Mouse (Mus musculus) midbrain, embryonic 12.5 days (tissue): ENCODE data around the gene Clic6. TPM values are rescaled to one million over a fixed set of nuclear protein-coding genes. Genes with fewer than 3 reads are reported as not detected.
A peak's percentile ranks its signal among the peaks of the same experiment; 100 is the strongest.

Experiments used
- ATAC-seq: fragments of 200-750 bp; cut with Nextera tagmentation; 2 replicates; pipeline ENCODE4 v1.8.0; 2017; ENCODE audit warnings: low read depth, moderate TSS enrichment, moderate library complexity; ENCODE audit not compliant: low FRiP score
- H3K27ac ChIP-seq: fragments of 300-500 bp; sonication (generic); replicated peaks from 2 replicates; pipeline ENCODE4 v1.5.1; 2016; ENCODE audit warnings: mild to moderate bottlenecking
- H3K27me3 ChIP-seq: fragments of 300-500 bp; sonication (generic); 2 replicates; pipeline ENCODE4 v1.6.1; 2016; ENCODE audit warnings: mild to moderate bottlenecking
- H3K36me3 ChIP-seq: fragments of 300-500 bp; sonication (generic); 2 replicates; pipeline ENCODE4 v1.6.1; 2016
- H3K4me1 ChIP-seq: fragments of 300-500 bp; sonication (generic); 2 replicates; pipeline ENCODE4 v1.6.1; 2016
- H3K4me2 ChIP-seq: fragments of 300-500 bp; sonication (generic); replicated peaks from 2 replicates; pipeline ENCODE4 v1.6.1; 2016; ENCODE audit warnings: mild to moderate bottlenecking, moderate library complexity
- H3K4me3 ChIP-seq: fragments of 300-500 bp; sonication (generic); 2 replicates; pipeline ENCODE4 v1.5.1; 2016; ENCODE audit warnings: mild to moderate bottlenecking
- H3K9ac ChIP-seq: fragments of 300-500 bp; sonication (generic); replicated peaks from 2 replicates; pipeline ENCODE4 v1.6.1; 2016; ENCODE audit warnings: mild to moderate bottlenecking, moderate library complexity
- H3K9me3 ChIP-seq: fragments of 300-500 bp; sonication (generic); 2 replicates; pipeline ENCODE4 v1.6.1; 2016; ENCODE audit warnings: mild to moderate bottlenecking
- WGBS: fragments of 180-500 bp; shearing (Covaris S2); methylation state at CpG from one replicate; pipeline ENCODE4 v1.1.7; 2016; 5-methylcytosine and 5-hydroxymethylcytosine counted together
- polyA plus RNA-seq: library from polyadenylated mRNA; unstranded; fragments of >200 nt; fragmentation: Nextera tagmentation; extraction: Ambion mirVana; gene quantifications from 2 replicates; pipeline ENCODE4 v1.2.1, GENCODE M21; 2016

Clic6 gene
- polyA plus RNA-seq, 1 experiment from 2014 or later: 1.6 TPM

GRCm38 (mm10) chr16:92472898-92473297 is 12.6 kb upstream of the Clic6 start:
- no peaks in the 10 kb centered on the region for H3K4me1 ChIP-seq
- 0 out of 2 replicates have a peak, but pooled peaks cover 3% of the 10 kb centered on the region for H3K27me3 ChIP-seq
- H3K27ac ChIP-seq: no peak overlapping the region
- no peaks in the 10 kb centered on the region for H3K9me3 ChIP-seq
- H3K9ac ChIP-seq: no peak overlapping the region
- no peaks in the 10 kb centered on the region for H3K36me3 ChIP-seq
- ATAC-seq: no peak
- WGBS: 84% methylated on average over 3 of the region's 3 CpGs
- H3K4me2 ChIP-seq: no peak overlapping the region
- no peak overlapping the region for H3K4me3 ChIP-seq

DNA sequence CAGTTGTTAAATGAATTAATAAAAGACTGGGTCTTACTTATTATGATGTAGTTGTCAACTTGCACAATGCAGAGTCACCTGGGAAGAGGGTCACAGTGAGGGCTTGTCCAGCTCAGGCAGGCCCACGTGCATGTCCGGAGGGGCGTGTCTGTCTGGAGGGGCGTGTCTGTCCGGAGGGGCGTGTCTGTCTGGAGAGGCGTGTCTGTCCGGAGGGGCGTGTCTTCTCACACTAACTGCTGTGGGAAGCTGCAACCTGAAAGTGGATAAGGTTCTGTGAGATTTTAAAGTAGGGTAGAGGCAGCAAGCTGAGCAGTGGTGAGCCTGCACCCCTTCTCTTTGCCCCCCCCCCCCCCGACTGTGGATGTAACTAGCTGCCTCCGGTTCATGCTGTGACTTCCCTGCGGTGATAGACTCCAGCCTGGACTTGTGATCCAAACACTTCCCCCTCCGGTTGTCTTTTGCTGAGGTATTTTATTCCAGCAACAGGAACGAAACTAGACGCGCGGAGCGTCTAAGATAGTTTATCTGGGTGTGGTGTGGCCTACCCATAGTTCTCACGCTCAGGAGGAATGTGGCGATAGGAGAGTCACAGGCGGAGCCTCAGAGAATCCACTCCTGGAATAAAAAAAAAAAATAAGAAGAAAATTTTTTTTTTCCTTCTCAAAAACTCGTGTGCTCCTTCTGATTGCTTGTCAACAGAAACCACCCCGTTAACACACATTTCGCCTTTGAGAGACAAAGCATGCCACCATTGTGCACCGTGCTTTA is 10.3 kb upstream of the Clic6 start:
- 62% methylated on average over 25 of the region's 25 CpGs for WGBS
- Histone ChIP-seq H3K9ac (no peak overlapping the region), H3K4me2 (no peak overlapping the region), H3K9me3 (no peaks in the 10 kb centered on the region), H3K4me3 (no peak overlapping the region), H3K27me3 (peaks cover 19% of the 10 kb centered on the region), H3K36me3 (no peaks in the 10 kb centered on the region), H3K4me1 (0 out of 2 replicates have a peak, but pooled peaks cover 6% of the 10 kb centered on the region), H3K27ac (no peak overlapping the region)
- no peak for ATAC-seq

DNA sequence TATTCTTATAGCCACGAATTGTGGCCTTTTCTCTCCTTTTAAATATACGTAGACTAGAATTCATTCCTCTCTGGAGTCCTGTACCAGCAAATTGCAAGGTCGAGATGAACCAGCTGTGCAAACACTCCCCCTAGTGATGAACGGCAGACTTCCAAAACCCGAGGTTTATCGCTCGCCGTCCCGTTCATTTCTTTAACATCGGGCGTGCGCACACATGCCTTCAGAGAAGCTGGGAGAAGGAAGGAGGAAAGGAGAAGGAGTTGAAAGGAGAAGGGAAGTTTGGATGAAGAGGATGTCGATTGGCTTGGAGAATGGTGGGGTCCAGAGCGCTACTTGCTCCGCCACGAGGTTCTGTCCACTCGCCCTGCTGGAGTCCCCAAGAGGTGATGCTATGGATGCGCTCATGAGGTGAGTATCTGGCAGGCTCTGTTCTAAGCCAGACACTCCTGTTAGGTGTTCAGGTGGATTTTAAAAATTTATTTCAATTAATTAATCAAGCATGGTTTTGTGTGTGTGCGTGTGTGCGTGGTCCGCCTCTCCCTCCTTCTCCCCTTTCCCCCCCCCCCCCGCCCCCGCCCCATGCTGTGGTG is 6.9 kb upstream of the Clic6 start:
- Histone ChIP-seq H3K27ac (no peak overlapping the region), H3K36me3 (no peaks in the 10 kb centered on the region), H3K9ac (no peak overlapping the region; the same call in 1 of the 2 replicates), H3K27me3 (peaks cover 22% of the 10 kb centered on the region), H3K9me3 (no peaks in the 10 kb centered on the region), H3K4me2 (peak overlapping the region; percentile 52), H3K4me1 (0 out of 2 replicates have a peak, but pooled peaks cover 6% of the 10 kb centered on the region), H3K4me3 (peak overlapping the region; percentile 25)
- ATAC-seq: no peak
- WGBS: 11% methylated on average over 23 of the region's 23 CpGs

GRCm38 (mm10) chr16:92487086-92487485 is 1.6 kb downstream of the Clic6 start:
- Histone ChIP-seq H3K9me3 (no peaks in the 10 kb centered on the region), H3K27me3 (no peaks in the 10 kb centered on the region), H3K27ac (no peak overlapping the region), H3K4me2 (no peak overlapping the region), H3K4me3 (no peak overlapping the region), H3K36me3 (no peaks in the 10 kb centered on the region), H3K9ac (no peak overlapping the region), H3K4me1 (no peaks in the 10 kb centered on the region)
- no peak for ATAC-seq
- WGBS: 84% methylated on average over 6 of the region's 6 CpGs

DNA sequence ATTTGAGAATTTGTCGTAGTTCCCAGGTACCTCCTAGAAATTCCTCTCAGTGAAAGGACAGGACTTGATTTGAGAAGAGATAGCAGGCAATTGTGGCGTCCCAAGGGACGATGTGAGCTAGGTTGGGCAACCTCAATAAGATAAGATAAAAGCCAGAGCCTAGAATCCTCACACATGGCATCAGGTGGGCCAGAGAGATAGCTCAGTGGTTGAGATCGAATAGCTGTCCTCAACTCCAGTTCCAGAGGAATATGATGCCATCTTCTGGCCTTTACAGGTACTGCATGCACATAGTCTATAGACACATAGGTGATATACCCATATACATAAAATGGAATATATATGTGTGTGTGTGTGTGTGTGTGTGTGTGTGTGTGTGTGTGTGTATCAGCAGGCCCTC is 2.0 kb downstream of the Clic6 start:
- Histone ChIP-seq H3K4me1 (no peaks in the 10 kb centered on the region), H3K9me3 (no peaks in the 10 kb centered on the region), H3K4me3 (no peak overlapping the region), H3K27me3 (no peaks in the 10 kb centered on the region), H3K9ac (no peak overlapping the region), H3K36me3 (no peaks in the 10 kb centered on the region), H3K27ac (no peak overlapping the region), H3K4me2 (no peak overlapping the region)
- WGBS: 64% methylated on average over 4 of the region's 4 CpGs
- no peak for ATAC-seq

DNA sequence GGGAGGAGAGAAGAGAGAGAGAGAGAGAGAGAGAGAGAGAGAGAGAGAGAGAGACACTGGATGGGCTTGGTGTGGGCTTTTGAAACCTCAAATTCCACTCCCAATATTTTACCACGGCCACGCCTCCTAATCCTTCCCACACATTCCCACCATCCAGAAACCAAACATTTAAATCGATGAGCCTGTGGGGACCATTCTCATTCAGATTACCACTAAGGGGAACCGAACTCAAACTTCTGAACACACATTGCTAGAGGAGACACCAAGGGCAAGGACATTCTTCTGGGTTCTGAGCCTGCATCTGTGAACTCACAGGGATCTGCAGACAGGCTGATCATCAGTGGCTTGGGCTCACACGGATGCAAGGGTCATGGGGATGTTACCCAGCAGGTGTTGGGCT is 2.9 kb downstream of the Clic6 start:
- Histone ChIP-seq H3K9me3 (no peaks in the 10 kb centered on the region), H3K4me1 (no peaks in the 10 kb centered on the region), H3K27ac (no peak overlapping the region), H3K36me3 (no peaks in the 10 kb centered on the region), H3K4me2 (no peak overlapping the region), H3K4me3 (no peak overlapping the region), H3K9ac (no peak overlapping the region), H3K27me3 (no peaks in the 10 kb centered on the region)
- no peak for ATAC-seq
- WGBS: 76% methylated on average over 5 of the region's 5 CpGs

GRCm38 (mm10) chr16:92489356-92489755 is 3.8 kb downstream of the Clic6 start:
- H3K9me3 ChIP-seq: no peaks in the 10 kb centered on the region
- no peak overlapping the region for H3K4me2 ChIP-seq
- H3K27ac ChIP-seq: no peak overlapping the region
- WGBS: 82% methylated on average over 9 of the region's 9 CpGs
- no peak overlapping the region for H3K4me3 ChIP-seq
- no peaks in the 10 kb centered on the region for H3K27me3 ChIP-seq
- ATAC-seq: no peak
- H3K9ac ChIP-seq: no peak overlapping the region
- H3K4me1 ChIP-seq: no peaks in the 10 kb centered on the region
- no peaks in the 10 kb centered on the region for H3K36me3 ChIP-seq

- Histone ChIP-seq H3K27me3 (peaks cover 43% of the 10 kb centered on the region), H3K9me3 (no peaks in the 10 kb centered on the region), H3K9ac (peak overlapping the region; percentile 46; the same call in 1 of the 2 replicates), H3K4me2 (peak overlapping the region; percentile 84), H3K36me3 (no peaks in the 10 kb centered on the region), H3K4me3 (peak overlapping the region; percentile 48), H3K4me1 (peaks cover 15% of the 10 kb centered on the region), H3K27ac (no peak overlapping the region)
- ATAC-seq: no peak
- 7% methylated on average over 26 of the region's 26 CpGs for WGBS
Observed at GRCm38 (mm10) chr16:92497851-92498588, 12.5 kb downstream of the Clic6 start.

DNA sequence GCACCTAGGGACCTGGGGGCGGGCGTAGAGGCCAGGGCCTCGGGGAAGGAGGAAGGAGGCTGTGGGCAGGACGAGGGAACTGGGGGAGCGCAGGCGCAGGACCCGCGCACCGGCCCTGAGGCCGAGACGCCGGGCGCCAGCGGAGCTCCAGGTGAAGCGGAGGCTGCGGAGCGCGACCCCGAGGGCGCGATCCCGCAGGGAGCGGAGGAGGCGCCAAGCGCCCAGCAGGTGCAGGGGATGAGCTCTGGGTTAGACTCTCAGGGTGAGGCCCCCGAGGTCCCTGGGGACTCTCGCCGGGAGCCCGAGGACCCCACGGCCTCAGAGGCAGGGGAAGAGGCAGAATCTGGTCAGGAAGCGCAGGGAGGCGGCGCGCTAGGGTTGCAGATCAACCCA is 13.0 kb downstream of the Clic6 start:
- Histone ChIP-seq H3K9ac (peak overlapping the region; percentile 46), H3K4me2 (peak overlapping the region; percentile 84), H3K4me1 (peaks cover 15% of the 10 kb centered on the region), H3K27ac (no peak overlapping the region), H3K9me3 (no peaks in the 10 kb centered on the region), H3K36me3 (no peaks in the 10 kb centered on the region), H3K27me3 (peaks cover 43% of the 10 kb centered on the region), H3K4me3 (peak overlapping the region; percentile 48)
- WGBS: 0% methylated on average over 34 of the region's 34 CpGs
- ATAC-seq: peak; percentile 30; the same call in 1 of the 2 replicates

DNA sequence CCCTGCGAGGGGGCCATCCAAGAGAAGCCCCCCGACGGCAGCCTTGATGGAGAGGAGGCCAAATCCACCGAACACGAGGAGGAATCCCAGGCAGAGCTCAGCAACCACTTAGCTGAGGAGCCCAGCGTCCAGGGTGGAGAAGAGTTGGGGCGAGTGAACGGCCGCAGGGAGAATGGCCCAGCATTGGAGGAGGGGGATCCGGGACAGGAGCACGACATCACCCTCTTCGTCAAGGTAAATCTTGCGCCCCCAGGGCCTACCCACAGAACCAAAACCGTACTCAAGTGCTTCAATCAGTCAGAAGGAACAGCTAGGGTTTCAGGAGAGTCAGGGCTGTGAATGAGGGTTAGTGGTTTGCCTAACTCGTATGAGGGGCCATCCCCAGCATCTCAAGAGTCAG is 13.8 kb downstream of the Clic6 start:
- WGBS: 12% methylated on average over 15 of the region's 15 CpGs
- H3K36me3 ChIP-seq: no peaks in the 10 kb centered on the region
- ATAC-seq: no peak
- peaks cover 15% of the 10 kb centered on the region for H3K4me1 ChIP-seq
- H3K9me3 ChIP-seq: no peaks in the 10 kb centered on the region
- peaks cover 43% of the 10 kb centered on the region for H3K27me3 ChIP-seq
- H3K27ac ChIP-seq: no peak overlapping the region
- no peak overlapping the region for H3K9ac ChIP-seq
- H3K4me3 ChIP-seq: peak overlapping the region; percentile 48
- peak overlapping the region; percentile 84 for H3K4me2 ChIP-seq

- Histone ChIP-seq H3K9ac (no peak overlapping the region), H3K4me3 (no peak overlapping the region), H3K9me3 (no peaks in the 10 kb centered on the region), H3K27ac (no peak overlapping the region), H3K4me1 (peaks cover 15% of the 10 kb centered on the region), H3K4me2 (no peak overlapping the region), H3K27me3 (peaks cover 43% of the 10 kb centered on the region), H3K36me3 (no peaks in the 10 kb centered on the region)
- 80% methylated on average over 8 of the region's 8 CpGs for WGBS
- ATAC-seq: no peak
Observed at GRCm38 (mm10) chr16:92500534-92500933, 15.0 kb downstream of the Clic6 start.

DNA sequence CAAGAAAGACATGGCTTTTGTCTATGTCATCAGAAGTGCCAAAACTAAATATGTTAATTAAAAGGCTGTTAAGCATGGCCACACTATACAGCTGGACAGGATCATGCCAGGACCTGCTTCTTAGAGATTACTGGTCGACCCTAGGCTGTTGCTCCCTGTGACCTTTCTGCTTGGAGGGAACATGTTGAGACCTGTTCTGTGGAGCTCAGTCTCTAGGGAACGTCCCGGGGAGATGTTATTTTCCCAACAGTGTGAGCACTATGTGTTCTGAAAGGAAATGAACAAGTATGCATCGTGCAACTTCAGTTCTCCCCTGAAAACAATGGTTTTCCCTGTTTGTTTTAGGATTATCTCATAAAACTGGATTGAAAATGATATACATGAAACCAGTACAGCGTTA is 17.6 kb downstream of the Clic6 start:
- ATAC-seq: no peak
- no peak overlapping the region for H3K4me2 ChIP-seq
- no peaks in the 10 kb centered on the region for H3K9me3 ChIP-seq
- H3K9ac ChIP-seq: no peak overlapping the region
- peaks cover 33% of the 10 kb centered on the region for H3K27me3 ChIP-seq
- 74% methylated on average over 5 of the region's 5 CpGs for WGBS
- H3K4me3 ChIP-seq: no peak overlapping the region
- peaks cover 12% of the 10 kb centered on the region for H3K4me1 ChIP-seq
- no peaks in the 10 kb centered on the region for H3K36me3 ChIP-seq
- H3K27ac ChIP-seq: no peak overlapping the region
